Mouse (Mus musculus): ENCODE data around the gene Aff3. TPM values are rescaled to one million over a fixed set of nuclear protein-coding genes. Genes with fewer than 3 reads are reported as not detected.

Aff3 gene
- 100 to 1,000 TPM; 136 to 139 TPM for total RNA-seq (2023)

DNA sequence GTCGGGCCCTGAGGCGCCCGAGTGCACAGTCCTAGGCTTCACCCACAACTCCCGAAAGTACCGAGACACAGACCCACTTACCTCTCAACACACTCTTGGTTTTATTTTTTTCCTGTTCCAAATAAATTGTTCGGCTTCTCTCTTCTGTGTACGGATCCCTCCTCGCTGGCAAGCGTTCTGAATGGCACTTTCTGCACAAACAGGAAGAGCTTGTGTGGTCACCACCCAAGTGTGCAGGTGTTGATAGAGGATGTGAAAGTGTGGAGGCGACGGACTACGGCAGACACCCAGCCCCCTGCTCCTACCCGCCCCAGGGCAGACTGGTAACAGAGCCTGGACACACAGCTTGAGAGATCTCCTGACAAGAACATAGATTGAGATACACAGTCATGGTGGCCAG lies at the start of gene Aff3:
Gene Aff3, minus strand, starts transcription at position 179 of the 400 bp plus-strand sequence.

DNA sequence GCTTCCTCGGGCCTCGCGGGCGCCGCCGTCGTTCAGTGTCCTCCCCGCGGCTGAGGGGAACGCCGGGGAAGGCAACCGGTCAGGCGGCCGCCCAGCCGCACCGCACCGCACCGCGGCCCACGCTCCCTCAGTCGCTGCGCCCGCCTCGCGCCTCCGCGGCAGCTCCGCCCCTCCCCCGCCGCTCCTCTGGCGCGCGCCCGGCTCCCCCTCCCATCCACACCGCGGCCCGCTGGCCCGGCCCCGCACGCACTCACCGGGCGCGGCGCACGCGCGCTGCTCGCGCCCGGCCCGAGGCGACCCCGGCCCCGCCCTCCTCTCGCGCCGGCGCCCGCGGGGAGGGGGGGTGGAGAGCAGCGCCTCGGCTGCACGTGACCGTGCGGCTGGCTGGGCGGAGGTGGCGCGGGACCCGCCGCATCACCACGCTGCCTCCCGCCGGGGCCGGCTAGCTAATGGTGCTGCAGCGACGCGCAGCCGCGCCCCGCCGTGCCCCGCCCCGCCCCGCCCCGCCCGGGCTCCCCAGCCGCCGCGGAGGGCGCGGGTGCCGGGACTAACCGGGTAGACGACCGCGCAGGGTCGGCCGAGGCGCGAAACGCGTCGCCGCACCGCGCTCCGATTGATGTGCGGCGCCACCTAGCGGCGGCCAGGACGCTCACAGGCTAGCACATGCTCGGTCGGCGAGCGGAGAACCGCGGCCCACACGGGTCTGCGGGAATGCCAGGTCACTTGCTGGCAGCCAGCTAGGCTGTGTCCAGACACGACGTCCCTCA lies 535.1 kb downstream of the Aff3 start, which contains the start of gene Rev1:
Gene Rev1, minus strand, starts transcription at position 301 of the 767 bp plus-strand sequence.

Other genes with a start within 250 kb of the Aff3 start
- not detected for gene Lonrf2, start 171.8 kb upstream of the Aff3 start, total RNA-seq (2023)
- 10 to 100 TPM; 25.7 to 28.5 TPM for gene Chst10, start 233.2 kb upstream of the Aff3 start, total RNA-seq (2023)

All from T-cell, adult 66 days (primary cell).